Mouse (Mus musculus) G1E (cell line): ENCODE data around the gene Unc45a. TPM values are rescaled to one million over a fixed set of nuclear protein-coding genes. Genes with fewer than 3 reads are reported as not detected.

Experiments
- ATAC-seq: 2 replicates; pipeline ENCODE4 v1.8.0; 2016; ENCODE audit warnings: mild to moderate bottlenecking; ENCODE audit not compliant: insufficient number of reproducible peaks, poor library complexity, low FRiP score, severe bottlenecking; ENCODE audit errors: extremely low read depth
- DNase-seq: peaks from one replicate; pipeline ENCODE4 v3.0.0; 2012; ENCODE audit warnings: low spot score
- H3K27me3 ChIP-seq: 2 replicates; pipeline ENCODE4 v1.6.1; 2012; ENCODE audit warnings: mild to moderate bottlenecking, low read length, inconsistent platforms; ENCODE audit not compliant: insufficient read depth
- H3K36me3 ChIP-seq: replicated peaks from 2 replicates; pipeline ENCODE3; 2012; ENCODE audit warnings: mild to moderate bottlenecking, inconsistent platforms
- H3K4me1 ChIP-seq: 2 replicates; pipeline ENCODE4 v1.6.1; 2012; ENCODE audit warnings: low read depth, low read length, inconsistent platforms, mixed read lengths; ENCODE audit not compliant: insufficient read depth
- H3K4me3 ChIP-seq: 2 replicates; pipeline ENCODE4 v1.5.1; 2012; ENCODE audit warnings: low read depth, mild to moderate bottlenecking, inconsistent platforms, low read length, moderate library complexity, mixed read lengths
- H3K9me3 ChIP-seq: replicated peaks from 2 replicates; pipeline ENCODE4 v1.6.1; 2012; ENCODE audit warnings: inconsistent platforms
- CTCF ChIP-seq: IDR thresholded peaks from 2 replicates; pipeline ENCODE4 v1.5.1; 2012; ENCODE audit warnings: low read depth, low read length, inconsistent platforms, mixed read lengths
- GATA1 ChIP-seq: IDR thresholded peaks from 2 replicates; pipeline ENCODE4 v1.6.1; 2012; ENCODE audit warnings: borderline replicate concordance, low read length, inconsistent platforms, mixed read lengths
- GATA2 ChIP-seq: IDR thresholded peaks from 2 replicates; pipeline ENCODE4 v1.6.1; 2012; ENCODE audit warnings: low read depth, low read length, inconsistent platforms, borderline replicate concordance
- POLR2AphosphoS5 ChIP-seq: IDR thresholded peaks from 2 replicates; pipeline ENCODE4 v1.6.1; 2012; ENCODE audit warnings: low read depth, low read length, inconsistent platforms; ENCODE audit not compliant: insufficient replicate concordance
- TAL1 ChIP-seq: conservative IDR thresholded peaks from 2 replicates; pipeline ENCODE4 v1.6.1; 2012; ENCODE audit warnings: low read depth, low read length, inconsistent platforms, mixed read lengths
- polyA plus RNA-seq: library from polyadenylated mRNA; stranded (reverse); fragments of >175 nt; gene quantifications from 2 replicates; pipeline ENCODE4 v1.2.3, GENCODE M21; 2012
- total RNA-seq, 2 experiments: library from RNA; stranded (forward) in 1 of 2; stranded (reverse) in 1 of 2; fragments of 200-1000 nt in 1 of 2; fragments of >200 nt in 1 of 2; fragmentation: Nextera tagmentation in 1 of 2; gene quantifications; 2 replicates each; pipeline ENCODE4 v1.2.3; 2014 to 2017

Unc45a gene
- total and polyA plus RNA-seq, 3 experiments: 19.9 to 37.4 (median 27.1) TPM

DNA sequence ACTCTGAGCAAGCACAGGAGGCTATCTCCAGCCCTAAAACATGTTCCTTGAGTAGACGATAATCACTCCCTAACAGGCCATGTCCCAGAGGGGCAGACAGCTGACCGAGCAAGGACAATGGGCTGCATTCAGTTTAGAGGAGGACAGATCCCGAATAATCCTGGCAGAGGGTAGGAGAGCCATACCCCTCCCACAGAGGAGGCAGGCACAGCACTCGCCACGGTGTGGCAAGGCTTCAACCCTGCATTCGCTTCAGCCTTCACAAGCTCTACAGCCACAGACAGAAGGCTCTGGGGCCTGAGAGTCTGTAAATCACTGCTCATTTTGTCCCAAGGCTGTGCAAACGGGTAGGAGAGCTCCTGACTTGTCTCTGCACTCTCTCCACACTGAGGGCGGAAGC, 16.4 kb upstream of the Unc45a start:
- H3K4me3 ChIP-seq: no peak overlapping the region
- no peaks in the 10 kb centered on the region; the same call in 1 of the 2 replicates for H3K27me3 ChIP-seq
- DNase-seq: no peak
- peaks cover 3% of the 10 kb centered on the region; the same call in 1 of the 2 replicates for H3K4me1 ChIP-seq
- ATAC-seq: no peak
- no peaks in the 10 kb centered on the region for H3K9me3 ChIP-seq
- peaks cover 95% of the 10 kb centered on the region for H3K36me3 ChIP-seq
- TF ChIP-seq TAL1: no peak
- TF ChIP-seq POLR2AphosphoS5: no peak
- no peak for TF ChIP-seq GATA1

DNA sequence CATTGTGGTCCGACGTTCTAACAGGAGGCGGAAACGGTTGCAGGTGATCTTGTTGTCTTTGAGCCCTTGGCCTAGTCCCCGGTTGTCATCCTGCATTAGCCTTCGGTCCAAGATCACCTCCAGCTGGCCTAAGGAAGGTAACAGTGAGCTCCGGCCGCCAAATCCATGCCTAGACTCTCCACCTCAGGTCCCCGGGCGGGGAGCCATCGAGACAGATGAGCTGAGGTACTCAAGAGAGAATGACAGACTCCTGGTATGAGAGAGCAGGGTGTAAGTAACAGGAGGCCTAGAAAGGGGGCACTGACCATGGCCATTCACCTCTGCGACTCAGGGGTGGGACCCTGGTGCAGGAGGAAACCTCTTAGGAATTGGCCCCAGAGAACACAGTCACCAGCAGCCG, 15.5 kb upstream of the Unc45a start:
- no peak for ATAC-seq
- peaks cover 6% of the 10 kb centered on the region for H3K4me1 ChIP-seq

DNA sequence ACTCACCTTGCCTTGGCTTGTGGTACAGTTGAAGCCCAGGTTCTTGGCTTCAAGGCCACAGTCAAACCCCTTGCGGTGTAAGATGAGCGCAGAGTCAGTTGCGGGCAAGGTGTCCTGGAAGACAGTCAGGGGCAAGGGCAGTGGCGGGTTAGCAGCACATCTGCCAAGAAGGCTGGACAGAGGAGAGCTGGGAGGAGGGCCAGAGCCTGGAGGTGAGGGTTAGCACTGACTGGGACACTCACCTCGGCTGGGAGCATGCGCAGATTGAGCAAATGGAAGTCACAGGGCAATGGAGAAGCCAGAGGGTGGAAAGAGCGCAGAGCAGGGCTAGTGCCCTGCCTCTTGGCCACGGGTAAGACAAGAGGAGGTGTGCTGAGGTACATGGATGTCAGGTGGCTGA, 12.1 kb upstream of the Unc45a start:
- Histone ChIP-seq H3K9me3 (no peaks in the 10 kb centered on the region), H3K36me3 (peaks cover 87% of the 10 kb centered on the region), H3K4me3 (no peak overlapping the region), H3K4me1 (peaks cover 17% of the 10 kb centered on the region), H3K27me3 (no peaks in the 10 kb centered on the region)
- DNase-seq (no peak), ATAC-seq (no peak)
- TF ChIP-seq TAL1 (no peak), POLR2AphosphoS5 (no peak), GATA2 (no peak), GATA1 (no peak), CTCF (no peak)

More for the DNA sequence above, 15.5 kb upstream of the Unc45a start:
- H3K9me3 ChIP-seq: no peaks in the 10 kb centered on the region
- no peak for DNase-seq
- H3K27me3 ChIP-seq: no peaks in the 10 kb centered on the region
- TF ChIP-seq TAL1 (no peak), CTCF (no peak), GATA1 (no peak), POLR2AphosphoS5 (no peak), GATA2 (no peak)
- H3K4me3 ChIP-seq: no peak overlapping the region
- peaks cover 94% of the 10 kb centered on the region for H3K36me3 ChIP-seq

DNA sequence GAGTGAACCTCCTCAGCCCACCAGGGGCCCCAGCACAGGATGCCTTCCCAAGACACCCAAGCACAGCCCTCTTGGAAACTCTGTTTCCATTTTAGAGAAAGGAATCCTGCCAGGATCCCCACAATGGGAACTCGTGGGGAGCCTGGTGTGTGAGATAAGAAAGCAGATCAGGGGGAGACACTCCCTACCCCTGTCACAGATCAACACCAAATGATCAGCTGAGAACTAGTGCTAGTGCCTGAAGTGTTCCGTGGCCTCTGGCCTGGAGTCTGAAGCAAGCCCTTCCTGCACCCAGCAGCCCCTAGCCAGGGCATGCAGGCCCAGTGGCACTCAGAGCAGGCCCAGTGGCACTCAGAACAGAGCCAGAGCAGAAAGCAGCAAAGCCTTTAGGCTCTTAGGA, 10.0 kb upstream of the Unc45a start:
- ATAC-seq (no peak), DNase-seq (no peak)
- peaks cover 34% of the 10 kb centered on the region for H3K4me1 ChIP-seq
- no peak overlapping the region for H3K4me3 ChIP-seq
- H3K27me3 ChIP-seq: no peaks in the 10 kb centered on the region
- no peak for TF ChIP-seq GATA1
- TF ChIP-seq TAL1: no peak; the same call in 1 of the 2 replicates
- TF ChIP-seq CTCF: no peak
- no peak for TF ChIP-seq POLR2AphosphoS5
- no peak for TF ChIP-seq GATA2
- no peaks in the 10 kb centered on the region for H3K9me3 ChIP-seq
- H3K36me3 ChIP-seq: peaks cover 82% of the 10 kb centered on the region

DNA sequence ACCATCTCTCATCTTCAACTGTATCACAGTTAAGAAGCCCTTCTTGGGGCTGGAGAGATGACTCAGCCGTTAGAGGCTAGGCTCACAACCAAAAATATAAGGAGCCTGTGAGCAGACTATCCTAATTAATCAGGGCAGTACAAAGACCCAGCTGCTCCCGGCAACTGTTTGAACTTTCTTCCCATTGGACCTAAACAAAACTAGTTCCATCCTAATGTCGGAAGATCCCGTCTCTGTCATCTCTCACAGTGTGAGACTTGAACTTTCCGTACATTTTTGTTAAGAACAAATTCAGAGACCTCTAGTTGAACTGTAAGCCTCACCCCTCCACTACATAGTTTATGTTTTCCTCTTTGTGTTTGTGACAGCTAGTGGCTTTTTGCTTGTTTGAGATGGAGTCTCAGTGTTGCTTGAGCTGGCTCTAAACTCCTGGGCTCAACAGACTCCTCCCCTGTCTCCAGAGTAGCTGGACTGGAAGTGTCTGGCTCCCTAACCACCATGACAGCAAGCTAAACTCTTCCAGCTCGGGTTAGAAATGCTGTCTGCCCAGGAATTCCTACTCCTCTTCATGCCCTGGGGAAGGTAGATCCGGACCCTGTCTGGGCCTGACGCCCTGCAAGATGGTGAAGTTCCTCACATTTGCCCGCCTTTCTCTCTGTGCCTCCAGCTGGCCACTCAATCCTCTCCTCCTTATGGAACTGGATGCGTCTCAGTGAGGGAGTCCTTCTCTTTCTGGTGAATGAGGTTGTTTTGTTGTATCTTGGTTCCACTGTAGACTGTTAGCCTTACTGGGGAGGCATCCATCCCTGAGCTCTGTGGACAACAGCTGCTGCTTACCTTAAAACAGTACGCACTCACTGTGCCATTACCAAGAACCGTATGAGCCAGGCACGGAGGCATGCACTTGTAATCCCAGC, 7.1 kb upstream of the Unc45a start:
- Histone ChIP-seq H3K9me3 (no peaks in the 10 kb centered on the region), H3K36me3 (peaks cover 67% of the 10 kb centered on the region), H3K27me3 (no peaks in the 10 kb centered on the region), H3K4me3 (no peak overlapping the region), H3K4me1 (peaks cover 45% of the 10 kb centered on the region)
- DNase-seq: no peak
- TF ChIP-seq TAL1 (no peak), GATA1 (no peak), GATA2 (no peak), CTCF (no peak), POLR2AphosphoS5 (no peak)
- ATAC-seq: no peak

DNA sequence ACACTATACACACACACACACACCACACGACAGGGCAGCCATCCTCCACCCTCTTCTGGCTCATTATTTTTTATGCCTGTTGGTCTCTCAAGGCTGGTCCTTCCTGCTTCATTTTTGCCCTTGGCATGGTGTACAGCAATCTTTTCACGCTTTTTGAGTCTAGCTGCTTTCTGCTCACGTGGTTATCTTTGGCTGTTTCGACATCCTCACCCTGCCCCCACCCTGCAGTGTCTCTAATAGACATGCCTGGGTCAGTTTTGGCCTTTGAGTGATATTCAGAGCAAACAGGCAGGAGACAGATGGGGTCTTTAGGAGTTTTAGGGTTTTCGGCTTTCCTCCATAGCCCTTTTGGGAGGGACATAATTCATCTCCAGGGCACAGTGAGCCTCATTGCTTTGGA, 6.0 kb upstream of the Unc45a start:
- Histone ChIP-seq H3K4me3 (no peak overlapping the region), H3K9me3 (no peaks in the 10 kb centered on the region), H3K4me1 (peaks cover 55% of the 10 kb centered on the region), H3K27me3 (no peaks in the 10 kb centered on the region), H3K36me3 (peaks cover 56% of the 10 kb centered on the region)
- no peak for ATAC-seq
- no peak for DNase-seq
- TF ChIP-seq CTCF: no peak
- TF ChIP-seq POLR2AphosphoS5: no peak
- no peak for TF ChIP-seq GATA2
- no peak for TF ChIP-seq GATA1
- no peak for TF ChIP-seq TAL1
